ENCODE assay signal across 32 mouse cellular contexts in the genomic region with DNA sequence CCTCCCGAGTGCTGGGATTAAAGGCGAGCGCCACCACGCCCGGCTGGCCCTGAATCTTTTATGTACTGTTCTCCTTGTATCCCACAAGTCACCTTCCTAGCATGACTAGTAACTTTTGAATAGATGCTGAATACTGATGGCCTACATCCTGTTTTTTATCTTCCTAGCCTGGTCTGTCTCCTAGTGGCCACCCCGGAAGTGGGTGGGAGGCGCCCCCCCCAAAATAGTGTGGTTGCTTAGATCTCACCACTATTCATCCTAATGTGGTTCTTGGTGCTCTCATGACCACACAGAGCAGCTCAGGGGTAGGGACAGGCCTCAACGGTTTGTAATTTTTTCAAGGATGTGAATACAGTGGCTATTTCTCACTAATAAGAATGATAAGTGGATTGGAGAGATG. TPM values are rescaled to one million over a fixed set of nuclear protein-coding genes. Genes with fewer than 3 reads are reported as not detected.
DNase-seq lines count a peak whose midpoint lies in the region; ATAC-seq lines count a peak whose summit lies in the region.
"Had no signal": no experiment of that assay in that cellular context is flagged by ENCODE, and none has a peak within 500 bp of the region (broad histone marks: within the 10 kb centered on the region; RNA-seq: fewer than 3 reads in every experiment).

No protein-coding gene starts in this region.

- intact Hi-C loops in gastrocnemius, postnatal 14 days (cut with DNase I; ENCODE audit: low total_unique reads): no loop called here

- peak; percentile 76 for DNase-seq in MEL-GATA-1-ER (ENCODE audit: extremely low read depth, low read depth)
- no peak for DNase-seq in lung, postnatal 4 days
- DNase-seq in kidney, adult 9 months: no peak
- DNase-seq in gastrocnemius, postnatal 14 days: no peak
- DNase-seq: adrenal gland, adult 8-10 months; adrenal gland, postnatal 25 days; cerebellum, adult 11-12 months; cerebellum, adult 8-10 months; cerebellum, postnatal 10 days; cerebellum, postnatal 36 days; embryo, embryonic 11 days; gastrocnemius, postnatal 36 days; heart, adult 2 months; heart, postnatal 10 days; heart, postnatal 36 days; kidney, adult 2 months had no signal

- peak; percentile 35 for ATAC-seq in CD4-positive, CD25-positive, alpha-beta regulatory T cell, adult 4 months
- ATAC-seq in activated CD4-positive, CD25-positive, alpha-beta regulatory T cell, adult 4 months: peak; percentile 29
- ATAC-seq: forebrain, embryonic 15.5 days; hindbrain, embryonic 16.5 days; inflammation-experienced regulatory T-cells, adult 6 months; intestine, embryonic 16.5 days had no signal

RNA-seq across cellular contexts. Expression of gene Lin7b, which starts 4.2 kb away (rescaled TPM):
- polyA plus RNA-seq in CD4-positive, CD25-positive, alpha-beta regulatory T cell, adult 4 months (2017; shearing (Covaris generic)): not detected
- not detected for polyA plus RNA-seq in activated CD4-positive, CD25-positive, alpha-beta regulatory T cell, adult 4 months (2017; shearing (Covaris generic))
- total RNA-seq in gastrocnemius, postnatal 14 days (2021): 1 to 10 TPM in 1 of 2 experiments, under 1 TPM in 1; 0.49 to 1.6 TPM
- total RNA-seq: gastrocnemius, adult 8-10 months; gastrocnemius, postnatal 36 days; granulocyte monocyte progenitor cell, adult 5-6 weeks had no signal
- polyA plus RNA-seq: erythroblast, embryonic 14.5 days; inflammation-experienced regulatory T-cells, adult 6 months had no signal

RNA-seq across cellular contexts. Expression of gene Ppfia3, which starts 7.8 kb away (rescaled TPM):
- not detected for polyA plus RNA-seq in CD4-positive, CD25-positive, alpha-beta regulatory T cell, adult 4 months (2017; shearing (Covaris generic))
- not detected for polyA plus RNA-seq in activated CD4-positive, CD25-positive, alpha-beta regulatory T cell, adult 4 months (2017; shearing (Covaris generic))
- total RNA-seq in gastrocnemius, postnatal 14 days (2021): under 1 TPM; 0.69 to 0.78 TPM
- total RNA-seq: granulocyte monocyte progenitor cell, adult 5-6 weeks; heart, postnatal 36 days had no signal

RNA-seq across cellular contexts. Expression of gene Snrnp70, which starts 20.9 kb away (rescaled TPM):
- 100 to 1,000 TPM in 1 of 2 experiments, 10 to 100 TPM in 1; 82.1 to 130 TPM for polyA plus RNA-seq in CD4-positive, CD25-positive, alpha-beta regulatory T cell, adult 4 months (2017; shearing (Covaris generic))
- 100 to 1,000 TPM in 1 of 2 experiments, 10 to 100 TPM in 1; 68.1 to 108 TPM for polyA plus RNA-seq in activated CD4-positive, CD25-positive, alpha-beta regulatory T cell, adult 4 months (2017; shearing (Covaris generic))
- 10 to 100 TPM; 90.1 to 93.1 TPM for total RNA-seq in gastrocnemius, postnatal 14 days (2021)

RNA-seq across cellular contexts. Expression of gene Kcna7, which starts 30.8 kb away (rescaled TPM):
- polyA plus RNA-seq in CD4-positive, CD25-positive, alpha-beta regulatory T cell, adult 4 months (2017; shearing (Covaris generic)): not detected
- not detected for polyA plus RNA-seq in activated CD4-positive, CD25-positive, alpha-beta regulatory T cell, adult 4 months (2017; shearing (Covaris generic))
- total RNA-seq in gastrocnemius, postnatal 14 days (2021): 10 to 100 TPM; 39.6 to 44.1 TPM
- total RNA-seq: adrenal gland, adult 8-10 months; adrenal gland, postnatal 25 days; granulocyte monocyte progenitor cell, adult 5-6 weeks had no signal
- polyA plus RNA-seq: brain, embryonic 14.5 days; cortical plate, adult 2 months; embryonic facial prominence, embryonic 10.5 days; embryonic facial prominence, embryonic 13.5 days; erythroblast, embryonic 14.5 days; forebrain, embryonic 12.5 days; forebrain, embryonic 15.5 days; hindbrain, embryonic 10.5 days; hindbrain, embryonic 13.5 days; inflammation-experienced regulatory T-cells, adult 6 months had no signal

RNA-seq across cellular contexts. Expression of gene Ntf5, which starts 38.9 kb away (rescaled TPM):
- polyA plus RNA-seq in CD4-positive, CD25-positive, alpha-beta regulatory T cell, adult 4 months (2017; shearing (Covaris generic)): not detected
- not detected for polyA plus RNA-seq in activated CD4-positive, CD25-positive, alpha-beta regulatory T cell, adult 4 months (2017; shearing (Covaris generic))
- total RNA-seq in gastrocnemius, postnatal 14 days (2021): 1 to 10 TPM; 2.3 to 2.6 TPM
- total RNA-seq: adrenal gland, postnatal 25 days; granulocyte monocyte progenitor cell, adult 5-6 weeks had no signal
- polyA plus RNA-seq: erythroblast, embryonic 14.5 days; forebrain, embryonic 15.5 days had no signal
